In the genomic region with DNA sequence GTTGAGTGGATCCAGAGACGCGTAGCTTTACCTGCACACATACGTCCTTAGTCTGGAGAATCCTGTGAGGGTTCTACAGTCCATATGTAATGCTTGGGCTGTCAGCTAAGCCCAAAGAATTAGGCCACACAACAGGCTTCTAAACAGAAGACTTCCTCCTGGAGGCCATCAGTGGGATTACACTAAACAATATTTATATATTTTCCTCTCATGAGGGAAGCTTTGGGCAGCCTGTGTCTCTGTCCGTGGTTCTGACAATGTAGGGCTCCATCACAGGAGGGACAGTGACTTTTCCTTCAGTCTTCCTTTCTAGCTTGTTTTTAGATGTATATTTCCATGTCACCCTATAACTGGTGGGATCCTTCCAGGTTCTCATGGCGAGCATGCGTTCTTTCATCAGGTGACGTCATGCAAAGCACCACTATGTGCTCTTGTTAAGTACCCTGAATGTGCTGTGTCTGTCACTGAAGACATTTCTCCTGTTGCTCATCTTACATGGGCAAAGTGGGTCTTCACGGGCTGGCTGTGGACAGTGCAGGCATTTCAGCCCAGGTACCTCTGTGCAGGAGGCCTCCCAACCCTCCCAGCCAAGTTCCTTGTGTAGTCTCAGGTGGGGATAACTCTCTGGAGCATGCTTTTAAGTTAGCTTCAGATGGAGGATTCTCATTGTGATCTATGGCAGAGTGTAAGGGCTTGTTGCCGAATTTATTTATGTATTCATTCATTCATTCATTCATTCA, we compare ENCODE assay signal across 11 mouse cellular contexts.
A peak's percentile ranks its signal among the peaks of the same experiment; 100 is the strongest.
DNase-seq lines count a peak whose midpoint lies in the region; ATAC-seq and TF ChIP-seq lines count a peak whose summit lies in the region.
"Had no signal": no experiment of that assay in that cellular context is flagged by ENCODE, and none has a peak within 500 bp of the region (broad histone marks: within the 10 kb centered on the region; RNA-seq: fewer than 3 reads in every experiment).

No protein-coding gene starts in this region.

- H3K9ac ChIP-seq in intestine, postnatal 0 days (ENCODE audit: low read depth, low read length): no peak overlapping the region
- H3K9ac ChIP-seq in intestine, embryonic 16.5 days (ENCODE audit: low read depth, low read length): no peak overlapping the region
- H3K9ac ChIP-seq in ES-E14 (ENCODE audit: insufficient read depth, low read depth, low read length, poor library complexity, severe bottlenecking): no peak overlapping the region
- H3K9ac ChIP-seq: neural tube, embryonic 12.5 days had no signal

- H3K4me1 ChIP-seq in intestine, postnatal 0 days (replicated peaks; ENCODE audit: control insufficient read depth, insufficient read depth, low read length): no peaks in the 10 kb centered on the region
- H3K4me1 ChIP-seq in intestine, embryonic 16.5 days (ENCODE audit: control insufficient read depth, insufficient read depth, low read length): no peaks in the 10 kb centered on the region
- peaks cover 6% of the 10 kb centered on the region for H3K4me1 ChIP-seq in E14TG2a.4 (replicated peaks; ENCODE audit: low read depth, low read length)
- H3K4me1 ChIP-seq in ES-E14 (ENCODE audit: control insufficient read depth in 2 of 2, insufficient read depth in 2 of 2, low read length in 2 of 2, poor library complexity in 1 of 2): no peaks in the 10 kb centered on the region; a peak in 1 of 4 replicates
- H3K4me1 ChIP-seq: forebrain, embryonic 10.5 days; neural tube, embryonic 12.5 days had no signal

- H3K9me3 ChIP-seq in intestine, postnatal 0 days (ENCODE audit: control insufficient read depth): no peaks in the 10 kb centered on the region
- no peaks in the 10 kb centered on the region for H3K9me3 ChIP-seq in intestine, embryonic 16.5 days (ENCODE audit: control insufficient read depth, low read length)
- H3K9me3 ChIP-seq in E14TG2a.4 (ENCODE audit: low read length): no peaks in the 10 kb centered on the region
- no peaks in the 10 kb centered on the region for H3K9me3 ChIP-seq in ES-E14 (ENCODE audit: control insufficient read depth, insufficient read depth, low read depth, low read length)
- H3K9me3 ChIP-seq: forebrain, embryonic 10.5 days; neural tube, embryonic 12.5 days had no signal

- no peak overlapping the region for H3K4me2 ChIP-seq in intestine, postnatal 0 days (replicated peaks; ENCODE audit: low read depth)
- H3K4me2 ChIP-seq in intestine, embryonic 16.5 days (ENCODE audit: low read depth, low read length): no peak overlapping the region
- H3K4me2 ChIP-seq: neural tube, embryonic 12.5 days had no signal

- no peak overlapping the region for H3K4me3 ChIP-seq in intestine, postnatal 0 days (ENCODE audit: low read depth, low read length)
- H3K4me3 ChIP-seq in intestine, embryonic 16.5 days (ENCODE audit: low read length): no peak overlapping the region
- H3K4me3 ChIP-seq in E14TG2a.4 (replicated peaks; ENCODE audit: low read length) (no peak overlapping the region), ES-E14 (ENCODE audit: insufficient read depth in 1 of 2, low read depth in 1 of 2, low read length in 2 of 2, poor library complexity in 1 of 2, severe bottlenecking in 1 of 2) (no peak overlapping the region)
- H3K4me3 ChIP-seq: forebrain, embryonic 10.5 days; neural tube, embryonic 12.5 days had no signal

- H3K27me3 ChIP-seq in intestine, postnatal 0 days (replicated peaks; ENCODE audit: control insufficient read depth, insufficient read depth, low read length): no peaks in the 10 kb centered on the region
- H3K27me3 ChIP-seq in intestine, embryonic 16.5 days (replicated peaks; ENCODE audit: control insufficient read depth, insufficient read depth, low read length): no peaks in the 10 kb centered on the region
- no peaks in the 10 kb centered on the region for H3K27me3 ChIP-seq in E14TG2a.4 (ENCODE audit: insufficient read depth, low read length)
- H3K27me3 ChIP-seq: neural tube, embryonic 12.5 days had no signal

- in situ Hi-C loops in ES-E14 (cut with MboI; ENCODE audit: low sequenced_read_pairs in 2 of 2, unreplicated experiment in 2 of 2): no loop called here

- no peaks in the 10 kb centered on the region for H3K36me3 ChIP-seq in intestine, postnatal 0 days (ENCODE audit: control insufficient read depth, insufficient read depth)
- no peaks in the 10 kb centered on the region for H3K36me3 ChIP-seq in intestine, embryonic 16.5 days (ENCODE audit: control insufficient read depth, insufficient read depth, low read length)
- H3K36me3 ChIP-seq in E14TG2a.4 (ENCODE audit: insufficient read depth, low read length) (peaks cover 10% of the 10 kb centered on the region; the same call in 1 of the 2 replicates), ES-E14 (ENCODE audit: control insufficient read depth, insufficient read depth, low read length, poor library complexity, severe bottlenecking) (peaks cover 3% of the 10 kb centered on the region; the same call in 1 of the 2 replicates)

- 85% methylated on average over 9 of the region's 9 CpGs for WGBS in intestine, postnatal 0 days
- WGBS in intestine, embryonic 16.5 days: 86% methylated on average over 9 of the region's 9 CpGs

- no peak overlapping the region for H3K27ac ChIP-seq in intestine, postnatal 0 days (ENCODE audit: low read depth, low read length)
- H3K27ac ChIP-seq in intestine, embryonic 16.5 days (ENCODE audit: low read length): no peak overlapping the region
- H3K27ac ChIP-seq in ES-E14 (ENCODE audit: insufficient read depth, low read depth, low read length, poor library complexity, severe bottlenecking): no peak overlapping the region
- H3K27ac ChIP-seq: forebrain, embryonic 10.5 days; neural tube, embryonic 12.5 days had no signal

- peak; percentile 65 for TF ChIP-seq CTCF in intestine, postnatal 0 days (IDR thresholded peaks at IDR 0.05; ENCODE audit: low read depth)
- TF ChIP-seq CTCF in E14TG2a.4 (conservative IDR thresholded peaks at IDR 0.05; ENCODE audit: low read length): peak; percentile 46

- ATAC-seq in intestine, postnatal 0 days: no peak
- ATAC-seq in intestine, embryonic 16.5 days: no peak
- no peak for ATAC-seq in erythroblast, adult 5-6 weeks (replicated peaks; ENCODE audit: low FRiP score, poor library complexity, severe bottlenecking)
- ATAC-seq: inflammation-experienced regulatory T-cells, adult 6 months had no signal

- peak; percentile 66 for DNase-seq in ES-E14 (ENCODE audit: low read depth, low spot score)
- peak; percentile 21 for DNase-seq in fibroblast of lung, adult 2 months (ENCODE audit: low read depth)
- no peak for DNase-seq in thymus, postnatal 36 days
- DNase-seq: liver had no signal

TF ChIP-seq in ES-E14, 5 proteins besides CTCF, POLR2A, EP300 and RAD21:
- TF ChIP-seq HCFC1 (IDR thresholded peaks at IDR 0.05; ENCODE audit: borderline replicate concordance, insufficient read depth, low read length): no peak
- TF ChIP-seq ZNF384 (IDR thresholded peaks at IDR 0.05; ENCODE audit: low read depth, low read length): no peak
- no peak for TF ChIP-seq CHD2 (IDR thresholded peaks at IDR 0.05; ENCODE audit: low read depth, low read length)
- TF ChIP-seq MAFK (IDR thresholded peaks at IDR 0.05; ENCODE audit: insufficient read depth, low read depth, low read length): no peak
- no peak for TF ChIP-seq ZC3H11A (IDR thresholded peaks at IDR 0.05; ENCODE audit: borderline replicate concordance, low read depth, low read length)
TF ChIP-seq in ES-E14: peak in this region for 0.

Comparison
In these comparisons a context has a peak if more than half of its experiments do, and no peak if none do; other contexts are left out.
1. DNase-seq: peak in ES-E14 (single experiment) and fibroblast of lung, adult 2 months (single experiment); none in thymus, postnatal 36 days (0 of 2).